Mouse (Mus musculus) liver, embryonic 14.5 days (tissue): ENCODE results near the gene Dennd1a. TPM values are rescaled to one million over a fixed set of nuclear protein-coding genes. Genes with fewer than 3 reads are reported as not detected.

Experiments
- ATAC-seq: fragments of 200-750 bp; cut with Nextera tagmentation; 2 replicates; pipeline ENCODE4 v1.8.0; 2017; ENCODE audit warnings: moderate number of reproducible peaks, mild to moderate bottlenecking, moderate library complexity; ENCODE audit not compliant: insufficient read depth
- DNase-seq, 3 experiments: peaks; one replicate each; pipeline ENCODE4 v3.0.0-alpha.2; 2012 to 2013; ENCODE audit warnings: low read depth in 3 of 3, low spot score in 3 of 3
- H3K27ac ChIP-seq: fragments of 300-500 bp; sonication (generic); 2 replicates; pipeline ENCODE4 v1.5.1; 2014; ENCODE audit warnings: moderate library complexity, mild to moderate bottlenecking, control low read depth, inconsistent platforms
- H3K27me3 ChIP-seq: fragments of 300-500 bp; sonication (generic); 2 replicates; pipeline ENCODE4 v1.6.1; 2014; ENCODE audit warnings: mild to moderate bottlenecking, low read length, moderate library complexity; ENCODE audit not compliant: control insufficient read depth, insufficient read depth
- H3K36me3 ChIP-seq: fragments of 300-500 bp; sonication (generic); replicated peaks from 2 replicates; pipeline ENCODE4 v1.6.1; 2014; ENCODE audit warnings: low read depth; ENCODE audit not compliant: control insufficient read depth, insufficient read depth
- H3K4me1 ChIP-seq, 2 experiments: fragments of 200-500 bp in 1 of 2; fragments of 300-500 bp in 1 of 2; sonication (generic) in 1 of 2; replicated peaks; 2 replicates each; pipeline ENCODE4 v1.6.1; 2012 to 2014; ENCODE audit warnings: antibody characterized with exemption in 1 of 2, inconsistent platforms in 1 of 2, low read length in 1 of 2; ENCODE audit not compliant: control insufficient read depth in 2 of 2, insufficient read depth in 2 of 2
- H3K4me2 ChIP-seq: fragments of 300-500 bp; sonication (generic); 2 replicates; pipeline ENCODE4 v1.6.1; 2014; ENCODE audit warnings: low read depth, mild to moderate bottlenecking, control low read depth, moderate library complexity
- H3K4me3 ChIP-seq, 2 experiments: fragments of 200-500 bp in 1 of 2; fragments of 300-500 bp in 1 of 2; sonication (generic) in 1 of 2; 2 replicates each; pipeline ENCODE4 v1.5.1; 2012 to 2014; ENCODE audit warnings: low read depth in 2 of 2, low read length in 2 of 2, mild to moderate bottlenecking in 2 of 2, control low read depth in 1 of 2, inconsistent platforms in 1 of 2, moderate library complexity in 1 of 2; ENCODE audit not compliant: insufficient read depth in 1 of 2
- H3K9ac ChIP-seq: fragments of 300-500 bp; sonication (generic); replicated peaks from 2 replicates; pipeline ENCODE4 v1.6.1; 2014; ENCODE audit warnings: mild to moderate bottlenecking, control low read depth, moderate library complexity
- H3K9me3 ChIP-seq: fragments of 300-500 bp; sonication (generic); 2 replicates; pipeline ENCODE4 v1.6.1; 2016; ENCODE audit warnings: low read length, mixed read lengths; ENCODE audit not compliant: control insufficient read depth
- CTCF ChIP-seq: IDR thresholded peaks from 2 replicates; pipeline ENCODE4 v1.5.1; 2016; ENCODE audit warnings: antibody characterized with exemption, low read depth, control low read depth
- EP300 ChIP-seq: IDR thresholded peaks from 2 replicates; pipeline ENCODE4 v1.6.1; 2016; ENCODE audit warnings: antibody characterized with exemption, low read depth
- WGBS: fragments of 180-500 bp; shearing (Covaris S2); extraction: QIAGEN DNeasy Blood & Tissue Kit; methylation state at CpG from one replicate; pipeline ENCODE4 v1.1.7; 2014; ENCODE audit not compliant: insufficient replicate concordance; 5-methylcytosine and 5-hydroxymethylcytosine counted together
- polyA plus RNA-seq, 2 experiments: library from polyadenylated mRNA; depleted of rRNA in 1 of 2; stranded (reverse) in 1 of 2; unstranded in 1 of 2; fragments of >200 nt; fragmentation: Nextera tagmentation in 1 of 2; extraction: Ambion mirVana in 1 of 2; gene quantifications; 2 replicates each; pipeline versions ENCODE4 v1.2.1 to v1.2.3; 2012 to 2014

Gene Dennd1a
- polyA plus RNA-seq, 2 experiments = 5.5 to 6.5 TPM

GRCm38 (mm10) chr2:38320911-38321310, 33.7 kb upstream of the Dennd1a start:
- ATAC-seq (no peak), DNase-seq (no peak)
- H3K4me1 ChIP-seq = no peaks in the 10 kb centered on the region
- H3K4me3 ChIP-seq = no peak overlapping the region
- TF ChIP-seq CTCF (no peak), EP300 (no peak)
- H3K27ac ChIP-seq = no peak overlapping the region
- H3K4me2 ChIP-seq = no peak overlapping the region
- WGBS = 47% methylated on average over 4 of the region's 4 CpGs
- peaks cover 6% of the 10 kb centered on the region for H3K27me3 ChIP-seq
- H3K36me3 ChIP-seq = no peaks in the 10 kb centered on the region
- no peak overlapping the region for H3K9ac ChIP-seq
- no peaks in the 10 kb centered on the region for H3K9me3 ChIP-seq

- no peak for TF ChIP-seq CTCF
- no peak for TF ChIP-seq EP300
- Histone ChIP-seq H3K9ac (no peak overlapping the region), H3K4me2 (no peak overlapping the region), H3K9me3 (no peaks in the 10 kb centered on the region), H3K36me3 (no peaks in the 10 kb centered on the region), H3K4me1 (no peaks in the 10 kb centered on the region), H3K27ac (no peak overlapping the region), H3K4me3 (no peak overlapping the region), H3K27me3 (peaks cover 6% of the 10 kb centered on the region)
- ATAC-seq (no peak), DNase-seq (no peak)
- 14% methylated on average over 11 of the region's 11 CpGs for WGBS
These were observed 31.9 kb upstream of the Dennd1a start for GRCm38 (mm10) chr2:38319086-38319485.

GRCm38 (mm10) chr2:38313399-38313798, 26.2 kb upstream of the Dennd1a start:
- H3K9ac ChIP-seq = no peak overlapping the region
- H3K9me3 ChIP-seq = no peaks in the 10 kb centered on the region
- DNase-seq = no peak
- WGBS = 22% methylated on average over 3 of the region's 3 CpGs
- no peak for ATAC-seq
- no peaks in the 10 kb centered on the region for H3K4me1 ChIP-seq
- H3K4me3 ChIP-seq = no peak overlapping the region
- H3K27me3 ChIP-seq = peaks cover 5% of the 10 kb centered on the region
- no peak overlapping the region for H3K27ac ChIP-seq
- no peak overlapping the region for H3K4me2 ChIP-seq
- H3K36me3 ChIP-seq = no peaks in the 10 kb centered on the region
- TF ChIP-seq CTCF (no peak), EP300 (no peak)

- ATAC-seq = no peak
- no peak overlapping the region for H3K27ac ChIP-seq
- no peaks in the 10 kb centered on the region for H3K4me1 ChIP-seq
- no peak for DNase-seq
- WGBS = 48% methylated on average over 3 of the region's 3 CpGs
- no peaks in the 10 kb centered on the region for H3K36me3 ChIP-seq
- no peak overlapping the region for H3K4me3 ChIP-seq
- no peaks in the 10 kb centered on the region for H3K9me3 ChIP-seq
- TF ChIP-seq CTCF = no peak
- no peak for TF ChIP-seq EP300
- H3K9ac ChIP-seq = no peak overlapping the region
- no peak overlapping the region for H3K4me2 ChIP-seq
- peaks cover 5% of the 10 kb centered on the region for H3K27me3 ChIP-seq
These were observed 25.7 kb upstream of the Dennd1a start for GRCm38 (mm10) chr2:38312921-38313320.

- H3K4me3 ChIP-seq = no peak overlapping the region
- no peaks in the 10 kb centered on the region for H3K36me3 ChIP-seq
- TF ChIP-seq CTCF (no peak), EP300 (no peak)
- no peak overlapping the region for H3K4me2 ChIP-seq
- H3K27ac ChIP-seq = no peak overlapping the region
- H3K4me1 ChIP-seq = no peaks in the 10 kb centered on the region; a peak in 1 of 4 replicates
- 24% methylated on average over 1 of the region's 1 CpGs for WGBS
- ATAC-seq (no peak), DNase-seq (no peak)
- H3K9ac ChIP-seq = no peak overlapping the region
- H3K27me3 ChIP-seq = no peaks in the 10 kb centered on the region; the same call in 1 of the 2 replicates
- no peaks in the 10 kb centered on the region for H3K9me3 ChIP-seq
These were observed 18.0 kb upstream of the Dennd1a start for GRCm38 (mm10) chr2:38305152-38305551.
